Mouse (Mus musculus): ENCODE results near the gene Ephb2. TPM values are rescaled to one million over a fixed set of nuclear protein-coding genes. Genes with fewer than 3 reads are reported as not detected.

The Ephb2 gene
- polyA plus RNA-seq, 2 experiments: 0.17 to 0.41 TPM

DNA sequence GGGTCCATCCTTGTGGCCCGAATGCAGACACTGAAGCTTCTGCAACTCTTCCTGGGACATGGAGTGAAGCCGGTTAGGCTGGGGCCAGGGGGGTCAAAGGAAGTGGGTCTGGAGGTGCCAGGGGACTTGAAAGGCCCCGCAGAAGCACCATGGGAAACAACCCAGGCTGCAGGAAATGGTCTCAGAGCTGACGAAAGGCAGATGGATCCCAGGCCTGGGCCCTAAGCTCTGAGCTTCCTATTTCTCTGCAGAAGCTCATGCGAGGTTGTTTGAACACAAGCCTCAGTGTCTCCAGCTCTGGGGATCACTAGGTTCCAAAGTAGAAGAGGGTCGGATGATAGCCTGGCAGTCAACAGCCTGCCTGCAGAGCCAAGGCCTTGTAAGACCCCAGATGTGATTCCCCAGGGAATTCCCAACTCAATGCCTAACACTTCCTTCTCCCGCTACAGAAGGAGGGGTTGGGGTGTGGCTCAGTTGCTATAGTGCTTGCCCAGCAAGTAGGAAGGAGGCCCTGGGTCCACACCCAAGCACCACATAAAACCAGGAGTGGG is 86.9 kb downstream of the Ephb2 start:
- no peak overlapping the region for H3K9ac ChIP-seq (replicated peaks)
- H3K27ac ChIP-seq: no peak overlapping the region
- TF ChIP-seq CTCF (IDR thresholded peaks at IDR 0.05; ENCODE audit: low read depth) (no peak), EP300 (IDR thresholded peaks at IDR 0.05; ENCODE audit: low read depth) (no peak)
- no peaks in the 10 kb centered on the region for H3K9me3 ChIP-seq (ENCODE audit: control insufficient read depth, low read length)
- no peaks in the 10 kb centered on the region for H3K36me3 ChIP-seq (replicated peaks; ENCODE audit: control insufficient read depth, insufficient read depth, low read depth)
- H3K4me3 ChIP-seq (ENCODE audit: insufficient read depth in 1 of 2, low read depth in 2 of 2, low read length in 2 of 2): no peak overlapping the region
- no peak for ATAC-seq (ENCODE audit: insufficient read depth)
- no peaks in the 10 kb centered on the region for H3K27me3 ChIP-seq (ENCODE audit: control insufficient read depth, insufficient read depth, low read length)
- H3K4me2 ChIP-seq (ENCODE audit: low read depth): no peak overlapping the region
- DNase-seq (ENCODE audit: low read depth in 3 of 3, low spot score in 3 of 3): no peak
- 32% methylated on average over 7 of the region's 7 CpGs for WGBS (ENCODE audit: insufficient replicate concordance)
- H3K4me1 ChIP-seq (replicated peaks; ENCODE audit: control insufficient read depth in 2 of 2, insufficient read depth in 2 of 2, low read length in 1 of 2): 0 out of 4 replicates have a peak, but pooled peaks cover 0 to 2% of the 10 kb centered on the region in 2 experiments

- no peaks in the 10 kb centered on the region for H3K27me3 ChIP-seq (ENCODE audit: control insufficient read depth, insufficient read depth, low read length)
- 75% methylated on average over 1 of the region's 1 CpGs for WGBS (ENCODE audit: insufficient replicate concordance)
- 0 out of 4 replicates have a peak, but pooled peaks cover 0 to 2% of the 10 kb centered on the region in 2 experiments for H3K4me1 ChIP-seq (replicated peaks; ENCODE audit: control insufficient read depth in 2 of 2, insufficient read depth in 2 of 2, low read length in 1 of 2)
- no peak overlapping the region for H3K4me3 ChIP-seq (ENCODE audit: insufficient read depth in 1 of 2, low read depth in 2 of 2, low read length in 2 of 2)
- H3K9ac ChIP-seq (replicated peaks): no peak overlapping the region
- DNase-seq (ENCODE audit: low read depth in 3 of 3, low spot score in 3 of 3): no peak
- ATAC-seq (ENCODE audit: insufficient read depth): no peak
- H3K4me2 ChIP-seq (ENCODE audit: low read depth): no peak overlapping the region
- H3K36me3 ChIP-seq (replicated peaks; ENCODE audit: control insufficient read depth, insufficient read depth, low read depth): no peaks in the 10 kb centered on the region
- no peak overlapping the region for H3K27ac ChIP-seq
- no peak for TF ChIP-seq CTCF (IDR thresholded peaks at IDR 0.05; ENCODE audit: low read depth)
- no peak for TF ChIP-seq EP300 (IDR thresholded peaks at IDR 0.05; ENCODE audit: low read depth)
- no peaks in the 10 kb centered on the region for H3K9me3 ChIP-seq (ENCODE audit: control insufficient read depth, low read length)
Measured at GRCm38 (mm10) chr4:136746516-136746915, 89.3 kb downstream of the Ephb2 start.

DNA sequence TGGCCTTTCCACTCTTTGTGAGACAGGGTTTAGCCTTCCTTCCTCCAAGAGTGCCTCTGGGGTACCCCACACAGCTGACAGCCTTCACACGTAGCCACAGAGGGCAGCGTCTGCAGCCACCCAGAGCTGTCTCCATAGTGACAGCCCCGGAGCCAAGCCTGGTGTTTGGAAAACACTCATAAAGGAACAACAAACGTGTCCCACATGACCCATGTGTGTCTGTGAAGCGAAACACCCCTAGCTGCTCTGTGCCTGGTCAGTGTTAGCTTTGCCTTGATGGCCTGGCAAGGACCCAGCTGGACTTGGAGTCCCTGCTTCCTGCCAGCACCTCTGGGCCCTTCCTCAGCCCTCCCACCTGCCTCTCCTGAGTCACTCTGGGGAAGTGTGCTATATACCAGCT is 93.1 kb downstream of the Ephb2 start:
- H3K36me3 ChIP-seq (replicated peaks; ENCODE audit: control insufficient read depth, insufficient read depth, low read depth): no peaks in the 10 kb centered on the region
- H3K27ac ChIP-seq: no peak overlapping the region
- H3K27me3 ChIP-seq (ENCODE audit: control insufficient read depth, insufficient read depth, low read length): no peaks in the 10 kb centered on the region
- 30% methylated on average over 5 of the region's 5 CpGs for WGBS (ENCODE audit: insufficient replicate concordance)
- H3K4me2 ChIP-seq (ENCODE audit: low read depth): no peak overlapping the region
- ATAC-seq (ENCODE audit: insufficient read depth): no peak
- peaks cover 0 to 3% of the 10 kb centered on the region in 2 experiments; a peak in 2 of 4 replicates for H3K4me1 ChIP-seq (replicated peaks; ENCODE audit: control insufficient read depth in 2 of 2, insufficient read depth in 2 of 2, low read length in 1 of 2)
- no peaks in the 10 kb centered on the region for H3K9me3 ChIP-seq (ENCODE audit: control insufficient read depth, low read length)
- H3K9ac ChIP-seq (replicated peaks): no peak overlapping the region
- DNase-seq (ENCODE audit: low read depth in 3 of 3, low spot score in 3 of 3): no peak
- no peak for TF ChIP-seq EP300 (IDR thresholded peaks at IDR 0.05; ENCODE audit: low read depth)
- no peak for TF ChIP-seq CTCF (IDR thresholded peaks at IDR 0.05; ENCODE audit: low read depth)
- H3K4me3 ChIP-seq (ENCODE audit: insufficient read depth in 1 of 2, low read depth in 2 of 2, low read length in 2 of 2): no peak overlapping the region

DNA sequence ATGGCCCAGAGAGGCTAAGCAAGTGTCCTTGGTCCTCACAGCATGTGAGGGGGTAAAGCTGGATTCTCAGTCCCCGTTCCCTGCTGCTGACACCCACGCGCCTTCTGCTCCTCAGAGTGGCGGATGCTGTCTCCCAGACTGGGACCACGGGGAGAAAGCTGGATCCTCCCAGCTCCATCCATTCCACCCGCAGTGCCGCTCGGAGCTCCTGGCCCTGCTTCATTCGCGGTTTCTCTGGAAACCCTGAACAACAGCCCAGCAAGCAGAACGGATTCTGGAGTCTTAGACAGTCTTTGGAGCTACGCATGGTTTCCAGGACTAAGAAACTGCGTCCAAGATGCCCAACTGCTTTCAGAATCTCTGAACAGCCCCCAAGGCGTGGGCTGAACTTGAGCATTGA is 93.9 kb downstream of the Ephb2 start:
- Histone ChIP-seq H3K4me3 (ENCODE audit: insufficient read depth in 1 of 2, low read depth in 2 of 2, low read length in 2 of 2) (no peak overlapping the region), H3K27ac (no peak overlapping the region), H3K36me3 (replicated peaks; ENCODE audit: control insufficient read depth, insufficient read depth, low read depth) (no peaks in the 10 kb centered on the region), H3K27me3 (ENCODE audit: control insufficient read depth, insufficient read depth, low read length) (no peaks in the 10 kb centered on the region), H3K4me2 (ENCODE audit: low read depth) (no peak overlapping the region), H3K9me3 (ENCODE audit: control insufficient read depth, low read length) (no peaks in the 10 kb centered on the region), H3K9ac (replicated peaks) (no peak overlapping the region), H3K4me1 (replicated peaks; ENCODE audit: control insufficient read depth in 2 of 2, insufficient read depth in 2 of 2, low read length in 1 of 2) (peaks cover 0 to 3% of the 10 kb centered on the region in 2 experiments; a peak in 2 of 4 replicates)
- TF ChIP-seq CTCF (IDR thresholded peaks at IDR 0.05; ENCODE audit: low read depth): no peak
- TF ChIP-seq EP300 (IDR thresholded peaks at IDR 0.05; ENCODE audit: low read depth): no peak
- no peak for ATAC-seq (ENCODE audit: insufficient read depth)
- no peak for DNase-seq (ENCODE audit: low read depth in 3 of 3, low spot score in 3 of 3)
- 68% methylated on average over 14 of the region's 14 CpGs for WGBS (ENCODE audit: insufficient replicate concordance)

GRCm38 (mm10) chr4:136740963-136741362 is 94.8 kb downstream of the Ephb2 start:
- no peak overlapping the region for H3K4me2 ChIP-seq (ENCODE audit: low read depth)
- H3K27ac ChIP-seq: no peak overlapping the region
- TF ChIP-seq EP300 (IDR thresholded peaks at IDR 0.05; ENCODE audit: low read depth) (no peak), CTCF (IDR thresholded peaks at IDR 0.05; ENCODE audit: low read depth) (no peak)
- H3K4me1 ChIP-seq (replicated peaks; ENCODE audit: control insufficient read depth in 2 of 2, insufficient read depth in 2 of 2, low read length in 1 of 2): peaks cover 0 to 3% of the 10 kb centered on the region in 2 experiments; a peak in 2 of 4 replicates
- H3K27me3 ChIP-seq (ENCODE audit: control insufficient read depth, insufficient read depth, low read length): no peaks in the 10 kb centered on the region
- no peaks in the 10 kb centered on the region for H3K9me3 ChIP-seq (ENCODE audit: control insufficient read depth, low read length)
- no peak overlapping the region for H3K4me3 ChIP-seq (ENCODE audit: insufficient read depth in 1 of 2, low read depth in 2 of 2, low read length in 2 of 2)
- DNase-seq (ENCODE audit: low read depth in 3 of 3, low spot score in 3 of 3): no peak
- H3K9ac ChIP-seq (replicated peaks): no peak overlapping the region
- H3K36me3 ChIP-seq (replicated peaks; ENCODE audit: control insufficient read depth, insufficient read depth, low read depth): no peaks in the 10 kb centered on the region
- WGBS (ENCODE audit: insufficient replicate concordance): 66% methylated on average over 5 of the region's 5 CpGs
- no peak for ATAC-seq (ENCODE audit: insufficient read depth)
